Mouse (Mus musculus) ES-E14 (cell line): ENCODE measurements around the gene 1810046K07Rik.

Source experiments
- CHD2 ChIP-seq: IDR thresholded peaks from 2 replicates; pipeline ENCODE4 v1.6.1; 2014; ENCODE audit warnings: mild to moderate bottlenecking, low read depth, low read length, inconsistent platforms
- ZNF384 ChIP-seq: IDR thresholded peaks from 2 replicates; pipeline ENCODE4 v1.6.1; 2012; ENCODE audit warnings: low read depth, low read length, inconsistent platforms

- TF ChIP-seq CHD2 (no peak), ZNF384 (no peak)
These were observed 50.0 kb downstream of the 1810046K07Rik start, which contains the start of gene Colca2 for GRCm38 (mm10) chr9:51278500-51279381.
